Mouse (Mus musculus): ENCODE results near the gene H2-DMb1. TPM values are rescaled to one million over a fixed set of nuclear protein-coding genes. Genes with fewer than 3 reads are reported as not detected.

Gene H2-DMb1
- polyA plus RNA-seq, 1 experiment from 2014 or later = 2.6 TPM

GRCm38 (mm10) chr17:34201506-34202055, 48.7 kb downstream of the H2-DMb1 start:
- Histone ChIP-seq H3K9me3 (ENCODE audit: control insufficient read depth, low read length) (no peaks in the 10 kb centered on the region), H3K4me2 (replicated peaks; ENCODE audit: low read depth) (no peak overlapping the region), H3K36me3 (ENCODE audit: control insufficient read depth, insufficient read depth, low read length) (no peaks in the 10 kb centered on the region), H3K27me3 (ENCODE audit: control insufficient read depth, insufficient read depth, low read length) (no peaks in the 10 kb centered on the region), H3K27ac (replicated peaks) (no peak overlapping the region), H3K4me3 (ENCODE audit: low read depth, low read length) (no peak overlapping the region), H3K4me1 (replicated peaks; ENCODE audit: control insufficient read depth, insufficient read depth) (no peaks in the 10 kb centered on the region), H3K9ac (ENCODE audit: low read length) (no peak overlapping the region)
- ATAC-seq (ENCODE audit: low FRiP score, low TSS enrichment) (no peak), DNase-seq (ENCODE audit: low spot score) (no peak)
- no peak for TF ChIP-seq EP300 (optimal IDR thresholded peaks at IDR 0.05)
- TF ChIP-seq CTCF (IDR thresholded peaks at IDR 0.05; ENCODE audit: low read depth) = no peak
- WGBS = 68% methylated on average over 7 of the region's 7 CpGs

- Histone ChIP-seq H3K9ac (ENCODE audit: low read length) (no peak overlapping the region), H3K27me3 (ENCODE audit: control insufficient read depth, insufficient read depth, low read length) (no peaks in the 10 kb centered on the region), H3K4me2 (replicated peaks; ENCODE audit: low read depth) (no peak overlapping the region), H3K27ac (replicated peaks) (no peak overlapping the region), H3K4me1 (replicated peaks; ENCODE audit: control insufficient read depth, insufficient read depth) (no peaks in the 10 kb centered on the region), H3K36me3 (ENCODE audit: control insufficient read depth, insufficient read depth, low read length) (no peaks in the 10 kb centered on the region), H3K9me3 (ENCODE audit: control insufficient read depth, low read length) (no peaks in the 10 kb centered on the region), H3K4me3 (ENCODE audit: low read depth, low read length) (no peak overlapping the region)
- ATAC-seq (ENCODE audit: low FRiP score, low TSS enrichment) (peak; percentile 14; the same call in 1 of the 2 replicates), DNase-seq (ENCODE audit: low spot score) (no peak)
- WGBS = 75% methylated on average over 4 of the region's 4 CpGs
- no peak for TF ChIP-seq CTCF (IDR thresholded peaks at IDR 0.05; ENCODE audit: low read depth)
Observed at GRCm38 (mm10) chr17:34202760-34203442, 50.0 kb downstream of the H2-DMb1 start.

- peak within 1 kb of the TSS; percentile 90 for H3K4me2 ChIP-seq (replicated peaks; ENCODE audit: low read depth)
- DNase-seq (ENCODE audit: low spot score) = no peak
- peak within 1 kb of the TSS; percentile 80 for H3K4me3 ChIP-seq (ENCODE audit: low read depth, low read length)
- H3K9ac ChIP-seq (ENCODE audit: low read length) = peak within 1 kb of the TSS; percentile 73
- H3K36me3 ChIP-seq (ENCODE audit: control insufficient read depth, insufficient read depth, low read length) = no peaks in the 10 kb centered on the region
- TF ChIP-seq EP300 (optimal IDR thresholded peaks at IDR 0.05) = no peak
- no peak for TF ChIP-seq CTCF (IDR thresholded peaks at IDR 0.05; ENCODE audit: low read depth)
- no peaks in the 10 kb centered on the region for H3K27me3 ChIP-seq (ENCODE audit: control insufficient read depth, insufficient read depth, low read length)
- 78% methylated on average over 5 of the region's 5 CpGs for WGBS
- no peaks in the 10 kb centered on the region for H3K9me3 ChIP-seq (ENCODE audit: control insufficient read depth, low read length)
- H3K4me1 ChIP-seq (replicated peaks; ENCODE audit: control insufficient read depth, insufficient read depth) = no peaks in the 10 kb centered on the region
- ATAC-seq (ENCODE audit: low FRiP score, low TSS enrichment) = no peak
- H3K27ac ChIP-seq (replicated peaks) = peak within 1 kb of the TSS; percentile 56; the same call in 1 of the 2 replicates
Observed at GRCm38 (mm10) chr17:34203444-34203843, 50.6 kb downstream of the H2-DMb1 start, which contains the start of gene Tap2. Gene Tap2 (plus strand): TSS chr17:34203527.

GRCm38 (mm10) chr17:34204303-34205010, 51.6 kb downstream of the H2-DMb1 start:
- Histone ChIP-seq H3K27me3 (ENCODE audit: control insufficient read depth, insufficient read depth, low read length) (no peaks in the 10 kb centered on the region), H3K4me2 (replicated peaks; ENCODE audit: low read depth) (peak overlapping the region; percentile 90), H3K4me1 (replicated peaks; ENCODE audit: control insufficient read depth, insufficient read depth) (no peaks in the 10 kb centered on the region), H3K9me3 (ENCODE audit: control insufficient read depth, low read length) (no peaks in the 10 kb centered on the region), H3K36me3 (ENCODE audit: control insufficient read depth, insufficient read depth, low read length) (no peaks in the 10 kb centered on the region), H3K27ac (replicated peaks) (peak overlapping the region; percentile 56; the same call in 1 of the 2 replicates), H3K9ac (ENCODE audit: low read length) (peak overlapping the region; percentile 73), H3K4me3 (ENCODE audit: low read depth, low read length) (peak overlapping the region; percentile 80)
- WGBS = under 1% methylated on average over 44 of the region's 44 CpGs
- peak; percentile 89 for DNase-seq (ENCODE audit: low spot score)
- TF ChIP-seq CTCF (IDR thresholded peaks at IDR 0.05; ENCODE audit: low read depth) (peak; percentile 91), EP300 (optimal IDR thresholded peaks at IDR 0.05) (no peak)
- peak; percentile 65 for ATAC-seq (ENCODE audit: low FRiP score, low TSS enrichment)

GRCm38 (mm10) chr17:34205021-34205745, 52.3 kb downstream of the H2-DMb1 start:
- ATAC-seq (ENCODE audit: low FRiP score, low TSS enrichment) (peak; percentile 25; the same call in 1 of the 2 replicates), DNase-seq (ENCODE audit: low spot score) (peak; percentile 31)
- Histone ChIP-seq H3K27ac (replicated peaks) (no peak overlapping the region; the same call in 1 of the 2 replicates), H3K27me3 (ENCODE audit: control insufficient read depth, insufficient read depth, low read length) (no peaks in the 10 kb centered on the region), H3K4me1 (replicated peaks; ENCODE audit: control insufficient read depth, insufficient read depth) (no peaks in the 10 kb centered on the region), H3K9ac (ENCODE audit: low read length) (peak overlapping the region; percentile 73), H3K9me3 (ENCODE audit: control insufficient read depth, low read length) (no peaks in the 10 kb centered on the region), H3K36me3 (ENCODE audit: control insufficient read depth, insufficient read depth, low read length) (no peaks in the 10 kb centered on the region), H3K4me3 (ENCODE audit: low read depth, low read length) (peak overlapping the region; percentile 80), H3K4me2 (replicated peaks; ENCODE audit: low read depth) (peak overlapping the region; percentile 90)
- WGBS = 20% methylated on average over 18 of the region's 18 CpGs
- TF ChIP-seq CTCF (IDR thresholded peaks at IDR 0.05; ENCODE audit: low read depth) (no peak), EP300 (optimal IDR thresholded peaks at IDR 0.05) (no peak)

All from stomach, postnatal 0 days (tissue).